Mouse (Mus musculus) lung, postnatal 14 days (tissue): ENCODE data around the gene Smad6.

Experiments
- DNase-seq: peaks from one replicate; pipeline ENCODE4 v3.0.0; 2021

Smad6 gene

DNA sequence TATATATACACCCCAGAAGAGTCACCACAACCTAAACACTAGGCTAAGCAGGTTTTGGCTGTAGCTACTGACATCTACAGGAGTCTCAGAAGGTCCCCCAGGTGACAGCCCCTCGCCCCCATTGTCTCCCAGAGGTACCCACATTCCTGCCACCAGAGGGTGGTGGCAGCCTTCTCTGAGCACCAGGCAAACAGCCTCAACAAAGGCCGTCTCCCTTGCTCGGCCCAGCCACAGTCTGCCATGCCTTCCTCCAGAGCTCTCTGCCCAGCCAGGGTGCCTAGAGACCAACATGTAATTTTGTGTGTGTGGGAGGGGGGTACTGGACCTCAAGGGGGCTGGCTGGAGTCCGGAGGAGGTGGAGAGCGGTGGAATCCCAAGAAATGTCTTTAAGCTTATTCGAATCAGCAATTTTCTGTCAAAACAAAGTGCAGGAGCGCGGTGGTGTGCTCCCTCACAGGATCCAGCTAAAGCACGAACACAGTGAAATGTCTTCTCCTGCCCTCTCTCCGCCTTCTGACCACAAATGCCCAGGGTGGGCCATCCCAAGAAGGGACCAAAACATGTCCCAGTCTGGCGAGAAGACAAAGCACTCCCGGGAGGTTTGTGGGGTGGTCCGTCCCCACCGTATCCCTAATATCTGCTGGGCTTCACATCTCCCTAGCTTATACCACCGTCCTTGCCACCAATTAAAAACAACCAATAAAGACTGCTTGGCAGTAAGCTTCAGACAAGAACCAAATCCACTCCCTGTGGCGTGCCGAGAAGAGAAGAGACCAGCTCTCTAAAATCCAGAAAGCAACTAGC lies 62.5 kb downstream of the Smad6 start:
- DNase-seq, result peak; percentile 77

DNA sequence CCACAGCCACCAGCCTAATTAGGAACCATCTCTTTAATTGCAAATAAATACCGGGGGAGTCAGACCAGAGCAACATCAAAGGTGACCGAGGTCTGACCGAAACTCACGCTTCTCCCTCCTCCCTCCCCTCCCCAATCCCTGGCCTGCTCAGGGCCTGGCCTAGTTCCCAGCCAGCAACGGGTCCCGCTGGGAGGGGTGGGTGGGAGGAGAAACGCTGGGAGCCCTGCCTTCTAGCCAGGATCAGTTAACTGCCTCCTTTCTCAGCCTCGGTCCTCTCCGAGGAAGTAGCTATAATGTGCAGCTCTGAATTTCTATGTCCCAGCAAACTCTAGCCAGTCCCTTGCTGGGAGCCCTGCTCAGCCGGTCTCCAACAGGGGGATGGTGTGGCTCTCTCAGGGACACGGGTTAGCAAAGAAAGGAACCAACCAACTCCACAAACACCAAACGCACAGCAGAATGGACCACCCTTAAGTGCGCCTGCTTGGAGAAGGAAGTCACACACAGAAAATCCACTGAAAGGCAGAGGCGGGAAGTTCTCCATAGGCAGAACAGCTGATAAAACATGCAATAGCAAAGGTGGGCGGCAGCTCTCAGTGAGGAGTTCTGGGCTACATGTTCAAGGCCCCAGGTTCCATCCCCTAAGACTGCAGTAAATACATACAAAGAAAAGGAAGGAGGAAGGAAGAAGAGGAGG lies 63.4 kb downstream of the Smad6 start:
- DNase-seq, result peak; percentile 71

DNA sequence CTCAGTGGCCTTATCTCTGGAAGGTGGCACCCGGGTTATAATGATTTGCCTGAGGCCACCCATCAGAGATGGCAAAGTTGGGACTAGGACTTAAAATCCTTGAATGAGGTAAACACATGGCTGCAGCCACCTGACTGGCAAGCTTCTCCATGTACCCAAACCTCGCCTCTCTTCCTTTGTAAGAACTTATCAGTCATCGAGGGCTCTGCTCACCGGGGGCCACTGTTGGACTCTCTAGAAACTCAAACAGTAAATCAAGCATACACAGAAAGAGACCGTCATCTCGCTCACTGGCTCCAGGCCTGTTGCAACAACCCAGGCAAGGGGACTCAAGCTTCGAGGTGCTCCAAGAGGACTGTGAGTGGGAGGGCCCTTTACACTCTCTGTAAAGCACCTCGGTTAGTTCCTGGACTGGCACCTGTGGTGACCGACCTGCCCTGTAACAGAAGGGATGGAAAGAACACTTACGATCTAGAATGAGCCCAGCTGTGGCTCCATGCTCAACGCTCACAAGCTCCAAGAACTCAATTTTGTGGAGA lies 64.1 kb downstream of the Smad6 start:
- no peak for DNase-seq

DNA sequence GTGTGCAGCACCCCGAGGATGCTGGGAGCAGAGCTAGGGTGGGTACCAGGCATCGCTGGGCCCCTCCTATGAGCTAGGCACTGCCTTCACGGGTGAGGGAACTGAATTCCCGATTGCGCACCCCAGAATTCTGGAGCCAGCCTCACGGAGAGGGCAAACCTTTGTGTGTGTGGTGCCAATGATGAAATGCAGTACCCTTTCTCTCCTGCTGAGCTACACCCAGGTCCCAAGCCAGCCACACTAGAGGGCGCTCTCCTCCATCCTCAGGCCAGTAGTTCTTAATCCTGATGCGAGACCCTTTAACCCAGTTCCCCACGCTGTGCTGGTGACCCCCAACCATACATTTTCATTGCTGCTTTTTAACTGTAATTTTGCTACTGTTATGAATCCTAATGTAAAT lies 65.8 kb downstream of the Smad6 start:
- DNase-seq, result peak; percentile 87

DNA sequence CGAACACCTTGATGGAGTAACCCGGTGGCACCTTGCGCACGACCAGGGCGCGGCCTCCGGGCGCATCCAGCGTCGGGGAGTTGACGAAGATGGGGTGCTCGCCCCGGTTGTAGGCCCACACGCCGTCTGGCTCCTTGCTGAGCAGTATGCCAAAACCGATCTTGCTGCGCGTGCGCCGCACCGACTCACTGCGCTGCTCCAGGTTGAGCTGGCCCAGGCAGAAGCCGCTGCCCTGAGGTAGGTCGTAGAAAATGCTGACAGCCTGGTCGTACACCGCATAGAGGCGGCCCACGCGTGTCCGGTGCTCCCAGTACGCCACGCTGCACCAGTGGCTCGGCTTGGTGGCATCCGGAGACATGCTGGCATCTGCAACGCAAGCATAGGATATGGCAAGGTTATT lies 68.2 kb downstream of the Smad6 start:
- DNase-seq, result no peak

DNA sequence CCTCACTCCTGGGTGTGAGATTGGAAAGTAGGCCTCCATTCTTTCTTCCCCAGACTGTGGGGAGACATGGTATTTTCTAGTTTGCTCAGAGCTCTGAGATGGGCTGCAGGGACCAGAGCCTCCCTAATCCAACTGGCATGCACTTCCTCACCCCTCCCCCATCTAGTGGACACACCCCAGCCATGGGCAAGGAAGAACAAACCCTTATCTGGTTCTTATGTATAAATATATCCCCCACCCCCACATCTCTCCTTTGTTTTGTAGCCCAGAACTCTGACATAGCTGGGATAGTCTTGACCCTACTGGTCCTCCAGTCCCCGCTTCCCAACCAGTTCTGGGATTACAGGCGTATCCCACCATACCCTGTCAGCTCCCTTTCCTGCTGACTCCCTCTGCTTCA lies 69.3 kb downstream of the Smad6 start:
- no peak for DNase-seq

DNA sequence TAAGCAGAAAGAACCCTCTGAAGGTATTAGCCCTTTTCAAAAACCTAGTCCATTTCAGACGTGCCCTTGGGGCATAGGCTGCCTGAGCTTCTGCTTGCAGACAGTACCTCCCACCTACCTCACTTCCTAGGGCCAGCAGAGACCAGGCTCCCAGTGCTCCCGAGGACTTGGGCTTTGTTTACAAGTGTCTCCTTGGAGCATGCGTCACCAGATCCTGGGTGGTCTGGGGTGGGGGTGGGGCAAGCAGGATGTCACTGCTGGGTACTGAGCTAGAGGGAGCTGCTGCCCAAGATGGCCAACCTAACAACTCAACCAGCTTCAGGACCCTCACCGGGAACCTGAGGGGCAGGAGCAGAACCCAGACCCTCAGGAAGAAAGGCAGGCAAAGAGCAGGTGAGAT lies 71.5 kb downstream of the Smad6 start:
- DNase-seq, result no peak

DNA sequence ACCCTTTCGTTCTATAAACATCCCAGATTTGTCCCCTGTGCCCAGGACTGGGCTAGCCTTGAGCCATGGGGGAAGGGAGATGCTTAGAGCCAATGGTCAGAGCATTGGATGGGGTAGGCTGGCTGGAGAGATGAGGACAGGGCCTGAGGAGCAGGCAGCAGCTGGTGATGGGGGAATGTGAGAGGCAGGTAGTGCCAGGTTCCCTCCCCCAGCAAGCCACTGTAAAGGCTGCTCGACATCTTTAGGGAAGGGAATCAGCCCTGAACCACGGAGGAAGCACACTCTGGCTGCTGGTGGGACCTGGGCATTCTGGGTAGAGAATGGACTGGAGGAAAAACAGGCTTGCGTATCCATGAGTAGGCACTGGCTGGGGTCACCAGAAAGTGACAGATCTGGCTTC lies 72.5 kb downstream of the Smad6 start:
- DNase-seq, result no peak

DNA sequence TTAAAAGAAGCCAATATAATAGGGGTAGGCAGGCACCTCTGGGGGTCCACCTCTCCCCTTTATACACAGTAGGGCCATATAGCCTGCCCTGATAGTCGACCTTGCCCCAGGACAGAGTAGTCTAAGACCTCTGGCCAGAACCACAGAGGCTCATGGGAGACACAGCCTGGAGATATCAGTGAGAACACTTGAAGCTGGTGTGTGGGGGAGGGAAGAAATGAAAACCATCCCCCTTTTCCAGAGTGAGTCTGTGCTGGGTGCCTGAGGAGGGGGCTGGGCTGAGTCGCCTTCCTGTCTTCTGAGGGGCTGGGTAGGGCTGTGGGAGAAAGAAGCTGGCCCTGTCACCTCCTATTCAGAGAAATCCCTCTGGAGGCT lies 79.3 kb downstream of the Smad6 start:
- DNase-seq, result no peak

DNA sequence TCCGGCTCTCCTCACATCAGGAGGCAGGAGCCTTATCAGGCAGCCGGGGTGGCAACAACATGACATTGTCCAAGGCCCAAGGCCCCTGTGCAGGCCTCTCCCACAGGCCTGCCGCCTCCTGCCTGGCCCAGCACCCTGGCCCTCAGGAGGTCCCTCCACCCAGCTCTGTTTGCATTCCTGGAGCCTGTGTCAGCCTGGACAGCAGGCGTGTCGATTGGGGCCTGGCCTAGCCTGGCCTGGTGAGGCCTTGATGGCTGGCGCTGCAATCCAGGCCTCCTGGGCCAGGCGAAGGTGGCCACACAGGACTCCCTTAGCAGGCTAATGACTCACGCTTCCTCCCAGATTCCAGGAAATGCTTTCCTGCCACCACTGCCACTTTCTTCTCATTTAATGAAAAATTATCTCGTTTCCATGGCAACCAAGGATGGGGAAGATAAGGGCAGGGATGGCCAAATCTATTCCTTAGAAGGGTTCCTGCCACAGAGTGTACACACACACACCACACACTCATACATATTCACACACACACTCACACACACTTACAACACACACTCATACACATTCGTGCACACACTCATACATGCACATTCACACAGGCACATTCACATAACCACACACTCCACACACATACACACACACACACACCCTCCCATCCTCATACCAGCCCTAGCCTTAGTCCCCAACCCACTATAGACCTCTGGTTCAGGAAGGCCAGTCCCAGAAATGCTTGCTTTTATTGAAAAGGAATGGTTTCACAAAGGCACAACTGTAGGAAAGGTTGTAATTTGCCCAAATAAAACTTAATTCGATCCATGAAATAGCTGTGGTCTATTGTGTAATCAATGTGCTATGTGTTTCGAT lies 79.9 kb downstream of the Smad6 start:
- DNase-seq, result no peak

DNA sequence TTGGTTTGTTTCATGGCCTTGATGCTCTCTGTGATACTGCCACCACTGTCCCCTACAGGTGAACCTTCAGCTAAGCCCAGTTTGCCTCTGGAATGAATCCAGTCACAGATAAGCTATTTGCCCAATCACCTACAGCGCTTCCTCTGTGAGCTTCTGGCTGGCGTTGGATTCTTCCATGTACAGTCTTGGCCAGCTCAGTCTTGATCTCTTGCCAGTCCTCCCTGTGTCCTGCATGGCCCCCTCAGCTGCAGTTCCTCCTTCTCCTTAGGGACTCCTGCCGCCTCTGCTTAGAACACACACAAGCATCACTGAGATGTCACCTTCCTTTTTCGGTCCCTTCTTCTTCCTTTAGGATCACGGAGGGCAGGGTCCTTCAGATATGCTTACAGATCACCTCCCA lies 85.6 kb downstream of the Smad6 start:
- DNase-seq, result no peak

DNA sequence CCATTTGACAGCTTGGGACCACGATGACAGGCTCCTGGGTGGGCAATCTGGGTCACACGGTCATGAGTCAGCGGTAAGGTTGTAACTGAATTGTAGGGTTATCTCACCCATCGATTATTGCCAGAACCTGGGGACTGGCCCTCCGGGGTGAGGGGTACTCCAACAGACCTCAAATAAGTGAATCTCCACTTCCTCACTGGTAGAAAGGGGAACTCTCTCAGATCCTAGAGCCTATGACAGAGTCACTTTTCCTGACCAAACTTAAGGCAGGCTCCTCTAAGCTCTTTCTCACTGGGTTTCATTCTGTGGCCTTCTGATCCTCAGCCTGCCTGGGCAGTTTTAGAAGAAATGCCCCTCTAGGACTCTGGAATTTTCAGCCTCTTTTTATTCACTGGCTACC lies 88.8 kb downstream of the Smad6 start:
- no peak for DNase-seq

DNA sequence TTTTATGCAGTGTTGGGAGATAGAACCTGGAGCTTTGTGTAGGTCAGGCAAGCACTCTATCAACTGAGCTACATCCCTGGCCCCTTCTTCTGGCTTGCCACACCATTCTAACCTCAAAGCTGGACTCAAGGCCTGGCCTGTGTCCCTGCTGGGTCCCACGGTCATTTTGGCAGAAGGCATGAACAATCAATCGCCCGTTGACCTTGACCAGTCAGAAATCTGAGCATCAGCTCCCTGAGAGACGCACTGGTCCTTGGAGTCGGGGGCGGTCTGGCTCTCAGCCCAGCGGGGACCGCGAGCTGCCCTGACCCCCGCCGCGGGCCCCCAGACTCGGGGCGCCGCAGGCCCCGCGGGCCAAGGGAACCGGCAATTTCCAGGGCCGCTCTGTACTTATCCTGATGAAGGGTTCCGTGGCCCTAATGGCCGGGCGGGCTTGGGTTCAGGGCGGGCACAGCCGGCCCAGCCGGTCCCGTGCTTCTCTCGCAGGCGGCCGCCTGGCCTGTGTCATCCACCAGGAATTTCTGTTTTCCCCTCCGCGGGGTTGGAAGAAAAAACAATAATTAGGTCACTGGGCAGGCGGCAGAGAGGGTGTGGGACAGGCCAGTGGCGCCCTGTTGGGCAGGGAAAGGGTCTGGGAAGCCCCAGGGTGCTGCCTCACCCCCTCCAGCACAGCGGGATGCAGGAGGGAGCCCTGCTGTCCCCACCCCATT lies 94.4 kb downstream of the Smad6 start:
- peak; percentile 60 for DNase-seq

DNA sequence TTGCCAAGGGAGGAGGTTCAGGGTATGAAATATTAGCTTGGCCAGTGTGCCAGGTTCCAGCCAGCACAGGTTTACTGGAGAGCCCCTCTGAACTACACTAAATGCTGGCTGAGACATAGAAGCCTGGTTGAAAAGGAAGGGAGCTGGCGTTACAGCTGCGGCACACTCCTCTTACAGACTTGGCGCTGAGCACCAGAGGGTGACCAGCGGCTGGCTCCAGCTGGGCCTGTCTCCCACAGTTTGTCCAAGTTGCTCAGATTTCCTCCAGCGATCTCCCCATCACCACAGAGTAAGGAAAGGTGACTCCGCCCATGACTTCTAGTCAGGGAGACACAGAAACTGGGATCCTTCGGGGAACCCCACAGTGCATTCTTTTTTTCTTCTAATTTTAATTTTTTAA lies 95.5 kb downstream of the Smad6 start:
- DNase-seq, result no peak

DNA sequence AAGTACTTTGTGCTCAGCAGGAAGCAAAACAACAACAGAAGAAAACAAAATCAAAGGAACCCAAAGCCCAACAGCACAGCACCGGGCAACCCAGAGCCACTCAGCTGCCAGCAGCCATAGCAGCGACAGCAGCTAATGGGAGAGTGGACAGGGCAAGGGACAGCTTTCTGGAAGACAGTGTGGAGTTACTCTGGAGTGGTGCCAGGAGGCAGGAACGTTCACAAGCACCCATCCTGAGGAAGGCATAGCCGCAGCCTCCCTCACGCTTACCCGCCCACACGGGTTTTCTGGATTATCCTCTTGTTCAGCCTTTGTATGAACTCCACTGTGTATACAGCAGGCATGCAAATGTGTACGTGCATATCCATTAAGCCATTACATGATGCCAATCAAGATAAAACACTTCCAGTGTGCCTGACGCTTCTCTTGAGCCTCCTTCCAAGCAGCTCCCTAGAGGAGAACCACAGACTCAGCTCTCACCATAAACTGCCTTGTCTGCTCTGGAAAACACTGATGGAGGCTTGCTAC lies 98.6 kb downstream of the Smad6 start:
- DNase-seq, result peak; percentile 34

DNA sequence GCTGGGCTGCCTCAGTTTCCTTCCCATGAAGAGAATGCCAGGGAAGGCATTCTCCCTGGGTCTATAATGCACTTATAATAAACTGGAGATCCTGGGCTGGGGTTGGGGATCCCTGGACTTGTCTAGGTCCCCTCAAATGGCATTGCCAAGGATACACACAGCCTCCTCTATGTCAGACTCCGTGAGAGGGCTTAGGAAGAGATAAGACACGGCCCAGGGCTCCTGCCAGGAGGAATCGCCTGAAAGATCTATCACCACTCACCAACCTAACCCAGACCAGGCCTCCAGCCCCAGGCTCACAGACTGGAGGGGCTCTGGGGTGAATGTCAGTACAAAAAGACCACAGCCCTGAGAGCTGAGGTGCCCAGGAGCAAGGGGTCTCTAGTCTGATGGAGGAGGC lies 102.2 kb downstream of the Smad6 start:
- no peak for DNase-seq

DNA sequence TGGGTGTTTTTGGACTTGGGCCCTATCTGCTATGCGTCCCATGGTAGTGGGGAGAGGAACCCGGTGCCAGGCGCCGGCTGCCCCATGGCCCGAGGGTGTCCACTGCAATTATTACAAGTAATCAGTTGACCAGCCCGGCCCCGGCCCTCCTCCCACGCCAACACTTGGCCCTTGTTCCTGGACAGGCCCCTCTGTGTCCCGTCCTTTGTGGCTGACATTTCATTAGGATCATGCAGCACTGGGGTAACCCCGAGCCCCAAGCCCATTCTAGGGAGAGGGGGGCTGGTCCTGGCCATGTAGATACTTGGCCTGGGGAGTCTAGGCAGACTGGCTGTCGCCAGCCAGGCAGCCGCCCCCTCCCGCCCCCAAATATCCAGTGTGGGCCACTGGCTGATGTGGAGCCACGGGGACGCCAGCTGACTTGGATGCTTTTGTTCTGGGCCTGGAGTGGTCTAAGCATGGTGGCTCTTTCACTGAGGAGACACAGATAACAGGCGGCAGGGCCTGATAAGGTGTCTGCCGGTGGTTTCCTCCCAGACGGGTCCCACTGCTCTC lies 102.8 kb downstream of the Smad6 start:
- no peak for DNase-seq

DNA sequence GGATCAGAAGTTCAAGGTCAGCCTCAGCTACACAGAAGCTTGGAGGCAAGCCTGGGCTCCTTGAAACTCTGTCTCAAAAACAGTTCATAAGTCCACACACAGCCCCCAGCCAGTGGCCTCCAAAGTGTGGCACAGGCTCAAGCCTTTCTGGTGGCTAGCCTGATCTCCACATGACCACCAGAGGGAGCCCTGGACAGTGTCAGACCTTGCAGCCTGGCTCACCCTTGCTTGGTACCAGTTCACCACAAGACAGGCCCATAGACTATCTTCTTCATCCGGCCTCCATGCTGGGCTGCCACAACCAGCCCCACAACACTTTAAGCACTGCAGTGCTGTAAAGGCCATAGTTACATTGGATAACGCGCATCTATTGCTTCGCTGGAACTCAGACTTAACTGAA lies 103.6 kb downstream of the Smad6 start:
- DNase-seq, result peak; percentile 91

DNA sequence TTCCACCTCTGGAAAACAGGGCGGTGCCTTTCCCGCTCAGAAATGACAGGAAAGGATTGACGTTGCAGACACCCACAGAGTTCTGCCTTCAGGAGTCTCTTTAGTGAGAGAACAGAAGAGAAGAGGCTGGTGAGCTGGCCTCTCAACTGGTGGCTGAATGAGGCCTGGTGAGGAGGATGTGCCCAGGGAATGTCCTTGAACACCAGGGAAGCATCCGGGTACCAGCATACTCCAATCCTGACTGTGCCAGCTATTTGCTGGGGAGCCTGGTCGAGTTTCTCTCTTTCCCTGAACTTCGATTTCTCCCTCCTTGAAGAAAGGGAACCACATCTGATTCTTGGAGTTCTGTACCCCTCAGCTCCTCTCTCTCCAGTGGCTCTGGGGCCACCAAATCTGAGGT lies 105.4 kb downstream of the Smad6 start:
- no peak for DNase-seq

DNA sequence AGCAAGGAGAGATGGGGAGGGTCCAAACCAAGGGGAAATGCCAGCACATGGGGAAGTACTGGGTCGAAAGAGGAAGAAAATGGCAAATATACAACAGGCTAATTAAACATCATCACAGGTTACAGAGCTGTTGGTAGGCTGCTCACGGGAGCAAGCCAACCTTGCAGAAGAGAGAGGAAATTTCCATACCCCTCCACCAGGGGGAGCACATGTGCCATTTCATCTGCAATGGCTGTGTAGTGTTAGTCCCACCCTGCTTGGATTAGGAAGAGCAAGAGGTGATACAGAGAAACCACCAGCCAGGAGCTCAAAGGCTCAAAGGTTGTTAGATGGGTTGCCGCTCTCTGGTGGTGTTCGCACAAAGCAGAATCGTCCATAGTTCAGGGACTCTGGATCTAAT lies 105.9 kb downstream of the Smad6 start:
- DNase-seq, result peak; percentile 87

DNA sequence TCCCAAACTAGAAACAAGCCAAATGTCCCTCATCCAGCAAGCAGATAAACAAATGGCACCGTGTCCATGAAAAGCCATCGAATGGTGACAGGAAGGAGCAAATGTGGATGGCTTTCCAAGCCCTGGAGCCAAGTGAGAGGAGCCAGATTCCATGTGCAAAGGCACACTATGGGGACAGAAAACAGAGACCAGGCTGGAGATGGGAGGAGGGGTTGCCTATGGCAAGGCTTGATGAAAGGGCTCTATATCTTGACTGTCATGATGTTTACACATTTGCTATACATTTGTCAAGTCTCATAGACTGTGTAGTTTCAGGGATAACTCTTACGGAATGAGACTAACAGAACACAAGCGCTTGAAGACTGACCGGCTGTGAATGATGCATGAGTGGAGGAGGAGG lies 106.9 kb downstream of the Smad6 start:
- no peak for DNase-seq

DNA sequence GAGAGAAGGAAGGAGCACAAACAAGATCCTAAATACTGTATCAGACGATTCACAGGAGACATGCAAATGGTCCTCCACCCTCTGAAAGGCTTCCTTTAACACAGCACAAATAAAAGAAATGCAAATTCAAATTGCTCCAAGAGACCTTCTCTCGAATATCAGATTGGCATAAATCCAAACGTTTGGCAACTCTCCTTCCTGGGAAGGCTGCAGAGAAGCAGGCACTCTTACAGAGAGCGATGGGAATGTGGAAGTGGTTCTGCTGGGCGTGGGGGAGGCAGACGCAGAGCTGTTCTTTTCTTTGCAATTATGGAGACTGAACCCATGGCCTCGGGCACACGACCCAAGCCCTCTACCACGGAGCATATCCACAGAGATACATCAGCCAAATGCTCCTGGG lies 109.8 kb downstream of the Smad6 start:
- DNase-seq, result no peak
